Mouse (Mus musculus) layer of hippocampus, postnatal 36 days (tissue): ENCODE data around the gene Myg1. TPM values are rescaled to one million over a fixed set of nuclear protein-coding genes. Genes with fewer than 3 reads are reported as not detected.

Source experiments
- DNase-seq, 2 experiments: peaks; one replicate each; pipeline ENCODE4 v3.0.0; 2022
- total RNA-seq, 2 experiments: library from RNA; stranded (reverse); gene quantifications; 2 replicates each; pipeline ENCODE4 v1.2.3; 2021

The Myg1 gene
- total RNA-seq, 2 experiments from 2014 or later = 65.9 to 69.8 TPM

- no peak for DNase-seq
Observed at GRCm38 (mm10) chr15:102346444-102346843, 14.9 kb downstream of the Myg1 start.

- peak; percentile 91 to 92 for DNase-seq
Observed at GRCm38 (mm10) chr15:102350138-102350941, 18.8 kb downstream of the Myg1 start, which contains the start of gene Aaas. Gene Aaas, minus strand, starts transcription at chr15:102350771.

GRCm38 (mm10) chr15:102350942-102351291, 19.4 kb downstream of the Myg1 start:
- no peak for DNase-seq

- no peak for DNase-seq
Observed at GRCm38 (mm10) chr15:102352177-102352576, 20.7 kb downstream of the Myg1 start.

- DNase-seq = no peak
Observed at GRCm38 (mm10) chr15:102353986-102354385, 22.5 kb downstream of the Myg1 start.

GRCm38 (mm10) chr15:102355134-102355870, 23.8 kb downstream of the Myg1 start:
- DNase-seq = peak in 1 of 2 experiments; percentile 21

- peak; percentile 36 to 56 for DNase-seq
Observed at GRCm38 (mm10) chr15:102355871-102356441, 24.4 kb downstream of the Myg1 start.

- no peak for DNase-seq
Observed at GRCm38 (mm10) chr15:102356501-102357325, 25.2 kb downstream of the Myg1 start.

GRCm38 (mm10) chr15:102358126-102358525, 26.6 kb downstream of the Myg1 start:
- no peak for DNase-seq

GRCm38 (mm10) chr15:102358834-102359233, 27.3 kb downstream of the Myg1 start:
- DNase-seq = no peak

- no peak for DNase-seq
Observed at GRCm38 (mm10) chr15:102362648-102363047, 31.1 kb downstream of the Myg1 start.

GRCm38 (mm10) chr15:102364678-102365077, 33.2 kb downstream of the Myg1 start:
- no peak for DNase-seq

- DNase-seq = no peak
Observed at GRCm38 (mm10) chr15:102366238-102366637, 34.7 kb downstream of the Myg1 start.

GRCm38 (mm10) chr15:102366733-102367344, 35.3 kb downstream of the Myg1 start, which contains the start of gene Sp7:
Gene Sp7, minus strand, starts transcription at chr15:102367182.
- no peak for DNase-seq

- DNase-seq = no peak
Observed at GRCm38 (mm10) chr15:102369972-102370371, 38.5 kb downstream of the Myg1 start.

- no peak for DNase-seq
Observed at GRCm38 (mm10) chr15:102370727-102371126, 39.2 kb downstream of the Myg1 start.

GRCm38 (mm10) chr15:102376453-102377162, 45.1 kb downstream of the Myg1 start:
- DNase-seq = peak; percentile 36 to 43

- DNase-seq = peak; percentile 62 to 73
Observed at GRCm38 (mm10) chr15:102377163-102377543, 45.6 kb downstream of the Myg1 start.

GRCm38 (mm10) chr15:102377810-102378262, 46.3 kb downstream of the Myg1 start:
- no peak for DNase-seq

- peak; percentile 73 for DNase-seq
Observed at GRCm38 (mm10) chr15:102381575-102381974, 50.1 kb downstream of the Myg1 start.

GRCm38 (mm10) chr15:102383671-102384070, 52.2 kb downstream of the Myg1 start:
- DNase-seq = no peak
